Mouse (Mus musculus) thymus, postnatal 14 days (tissue): ENCODE results near the gene Akap2.

ENCODE experiments used
- DNase-seq: peaks from one replicate; pipeline ENCODE4 v3.0.0; 2021

The Akap2 gene

GRCm38 (mm10) chr4:57841911-57842310, 124.5 kb downstream of the Akap2 start:
- DNase-seq, result no peak

- no peak for DNase-seq
Observed at GRCm38 (mm10) chr4:57842472-57843305, 125.2 kb downstream of the Akap2 start.

GRCm38 (mm10) chr4:57845031-57845431, 127.6 kb downstream of the Akap2 start:
- DNase-seq, result no peak

- DNase-seq, result no peak
Observed at GRCm38 (mm10) chr4:57845541-57846210, 128.2 kb downstream of the Akap2 start.

GRCm38 (mm10) chr4:57846381-57846990, 129.0 kb downstream of the Akap2 start:
- no peak for DNase-seq

DNA sequence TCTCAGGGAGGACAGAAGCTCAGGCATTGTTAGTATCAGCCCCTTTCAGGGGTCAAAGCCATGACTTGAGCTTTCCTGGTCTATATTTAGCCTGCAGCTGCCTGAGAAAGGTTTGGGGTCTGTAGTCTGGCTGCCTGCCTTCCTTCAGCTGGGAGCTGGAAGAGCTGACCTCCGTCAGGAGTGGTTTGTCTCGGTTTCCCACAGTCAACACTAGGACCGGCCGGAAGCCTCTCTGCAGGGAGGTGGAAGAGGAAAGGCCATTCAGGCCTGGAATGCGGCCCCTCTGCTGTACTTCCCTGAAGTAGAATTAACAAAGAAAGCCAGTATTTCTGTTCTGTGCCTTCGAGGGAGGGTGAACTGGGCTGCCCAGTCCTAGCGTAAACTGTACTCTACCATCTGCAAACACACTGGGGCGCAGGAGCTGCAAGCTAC, 129.6 kb downstream of the Akap2 start:
- DNase-seq, result no peak

- DNase-seq, result no peak
Observed at GRCm38 (mm10) chr4:57847676-57848075, 130.2 kb downstream of the Akap2 start.

DNA sequence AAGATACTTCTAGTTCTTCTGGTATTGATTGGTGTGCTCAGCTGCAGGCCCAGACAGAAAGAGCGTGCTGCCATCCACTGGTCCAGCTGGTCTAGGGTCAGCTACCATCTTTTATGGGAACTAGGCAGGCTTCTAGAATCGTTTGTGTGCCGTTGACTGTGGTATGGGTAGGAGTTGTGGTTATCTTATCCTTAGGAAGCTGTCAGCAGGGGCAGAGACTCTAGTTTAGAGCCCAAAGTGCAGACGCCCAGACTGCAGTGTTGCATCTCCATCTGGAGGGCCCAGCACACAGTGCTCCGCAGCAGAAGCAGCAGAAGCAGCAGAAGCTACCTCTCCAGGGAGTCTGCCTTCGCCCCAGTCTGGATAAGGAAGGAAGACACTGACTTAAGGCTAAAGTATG, 132.0 kb downstream of the Akap2 start:
- no peak for DNase-seq

DNA sequence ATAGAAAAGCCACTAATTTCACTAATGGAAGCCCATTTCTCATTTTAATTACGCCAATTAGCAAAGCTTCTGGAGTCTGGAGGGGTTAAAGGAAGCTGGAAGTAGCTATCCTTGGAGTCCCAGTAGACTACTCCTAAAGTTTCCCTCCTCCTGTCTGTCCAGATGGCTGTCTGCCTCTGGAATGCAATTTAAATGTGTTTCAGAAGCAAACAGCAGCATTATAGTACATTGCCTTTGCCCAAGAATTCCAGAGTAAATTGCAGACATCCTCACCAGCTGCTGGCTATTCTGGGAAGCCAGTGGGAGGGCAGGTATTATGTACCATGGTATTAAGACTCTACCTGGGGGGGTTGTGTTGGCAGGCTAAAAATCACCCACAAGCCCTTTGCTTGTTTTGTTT, 134.3 kb downstream of the Akap2 start:
- DNase-seq, result no peak

DNA sequence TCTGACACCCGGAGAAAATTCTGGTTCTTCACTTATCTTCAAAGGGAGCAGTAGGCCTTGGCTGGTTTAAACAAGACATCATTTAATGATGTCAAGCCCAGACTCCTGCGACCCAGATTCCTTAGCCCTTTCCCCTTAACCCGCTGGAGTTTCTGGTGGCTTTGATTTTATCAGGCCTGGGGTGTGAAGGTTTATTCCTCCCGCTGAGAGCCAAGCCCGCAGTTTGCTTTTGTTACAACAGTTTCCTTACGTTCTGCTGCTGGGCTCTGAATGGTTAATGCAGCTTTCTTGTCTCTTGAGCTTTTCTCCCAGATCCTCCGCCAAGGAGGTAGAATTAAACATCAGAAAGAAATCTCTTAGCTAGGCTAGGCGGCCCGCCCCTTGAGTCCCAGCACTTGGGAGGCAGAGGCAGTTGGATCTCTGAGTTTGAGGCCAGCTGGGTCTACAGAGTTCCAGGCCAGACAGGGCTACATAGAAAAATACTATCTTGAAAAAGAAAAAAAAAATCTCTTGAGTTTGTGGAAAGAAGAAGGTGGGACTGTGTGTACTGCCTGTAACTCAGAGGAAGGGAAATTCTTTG, 135.1 kb downstream of the Akap2 start:
- DNase-seq, result no peak

DNA sequence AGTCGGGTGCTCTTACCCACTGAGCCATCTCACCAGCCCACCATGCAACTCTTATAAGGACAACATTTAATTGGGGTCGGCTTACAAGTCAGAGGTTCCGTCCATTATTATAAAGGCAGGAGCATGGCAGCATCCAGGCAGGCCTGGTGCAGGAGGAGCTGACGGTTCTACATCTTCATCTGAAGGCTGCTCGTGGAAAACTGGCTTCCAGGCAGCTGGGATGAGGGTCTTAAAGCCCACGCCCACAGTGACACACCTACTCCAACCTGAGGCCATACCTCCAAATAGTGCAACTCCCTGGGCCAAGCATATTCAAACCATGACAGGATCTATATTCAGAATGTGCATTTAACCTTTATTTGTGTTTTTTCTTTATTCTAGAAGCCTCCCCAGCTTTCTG, 136.7 kb downstream of the Akap2 start:
- no peak for DNase-seq

DNA sequence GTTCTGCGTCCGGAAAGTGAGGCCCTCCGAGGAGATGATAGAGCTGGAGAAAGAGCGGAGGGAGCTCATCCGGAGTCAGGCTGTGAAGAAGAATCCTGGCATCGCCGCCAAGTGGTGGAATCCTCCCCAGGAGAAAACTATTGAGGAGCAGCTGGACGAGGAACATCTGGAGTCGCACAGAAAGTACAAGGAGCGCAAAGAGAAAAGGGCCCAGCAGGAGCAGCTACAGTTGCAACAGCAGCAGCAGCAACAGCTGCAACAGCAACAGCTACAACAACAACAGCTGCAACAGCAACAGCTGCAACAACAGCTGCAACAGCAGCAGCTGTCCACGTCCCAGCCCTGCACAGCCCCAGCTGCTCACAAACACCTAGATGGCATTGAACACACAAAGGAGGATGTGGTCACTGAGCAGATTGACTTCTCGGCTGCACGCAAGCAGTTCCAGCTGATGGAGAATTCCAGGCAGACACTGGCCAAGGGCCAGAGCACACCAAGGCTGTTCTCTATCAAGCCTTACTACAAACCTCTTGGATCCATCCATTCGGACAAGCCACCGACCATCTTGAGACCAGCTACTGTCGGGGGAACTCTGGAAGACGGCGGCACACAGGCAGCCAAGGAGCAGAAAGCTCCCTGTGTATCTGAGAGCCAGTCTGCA, 138.0 kb downstream of the Akap2 start:
- DNase-seq, result no peak

GRCm38 (mm10) chr4:57856673-57857072, 139.2 kb downstream of the Akap2 start:
- no peak for DNase-seq

DNA sequence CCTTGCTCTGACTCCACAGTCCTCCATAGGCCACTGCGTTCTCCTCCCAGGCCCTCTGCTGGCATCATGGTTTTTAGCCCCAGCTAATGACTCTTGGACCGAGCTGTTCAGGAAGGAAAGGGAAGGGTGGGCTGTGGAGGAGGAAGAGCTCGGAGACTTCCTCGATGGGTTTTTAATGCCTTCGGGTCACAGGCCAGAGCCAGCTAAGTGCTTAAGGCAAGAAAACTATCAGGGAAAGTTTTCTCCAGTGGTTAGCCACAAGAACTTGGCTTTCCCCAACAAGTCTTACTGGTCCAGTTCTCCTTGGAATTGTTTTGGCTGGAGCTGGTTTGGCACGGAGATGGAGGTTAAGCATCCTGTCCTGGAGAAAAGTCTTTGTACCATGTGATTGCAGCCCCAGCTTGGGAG, 142.8 kb downstream of the Akap2 start:
- DNase-seq, result no peak

DNA sequence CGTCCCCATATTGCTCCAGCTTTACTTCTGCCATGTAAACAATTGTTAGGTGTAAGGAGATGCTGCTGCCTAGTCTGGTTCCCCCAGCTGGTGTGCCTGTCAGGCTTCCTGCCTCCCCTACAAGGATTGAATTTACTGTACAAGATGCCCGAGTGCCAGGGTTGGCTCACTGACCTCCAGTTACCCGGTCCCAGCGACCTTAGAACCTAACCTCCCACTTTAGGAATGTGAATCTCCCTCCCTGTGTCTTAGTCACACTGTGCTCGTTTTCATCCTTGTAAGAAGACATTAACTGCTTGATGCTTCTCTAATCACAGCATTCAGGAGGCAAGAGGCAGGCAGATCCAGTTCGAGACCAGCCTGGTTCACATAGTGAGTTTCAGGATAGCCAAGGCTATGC, 143.7 kb downstream of the Akap2 start:
- no peak for DNase-seq

- no peak for DNase-seq
Observed at GRCm38 (mm10) chr4:57861856-57862255, 144.4 kb downstream of the Akap2 start.

DNA sequence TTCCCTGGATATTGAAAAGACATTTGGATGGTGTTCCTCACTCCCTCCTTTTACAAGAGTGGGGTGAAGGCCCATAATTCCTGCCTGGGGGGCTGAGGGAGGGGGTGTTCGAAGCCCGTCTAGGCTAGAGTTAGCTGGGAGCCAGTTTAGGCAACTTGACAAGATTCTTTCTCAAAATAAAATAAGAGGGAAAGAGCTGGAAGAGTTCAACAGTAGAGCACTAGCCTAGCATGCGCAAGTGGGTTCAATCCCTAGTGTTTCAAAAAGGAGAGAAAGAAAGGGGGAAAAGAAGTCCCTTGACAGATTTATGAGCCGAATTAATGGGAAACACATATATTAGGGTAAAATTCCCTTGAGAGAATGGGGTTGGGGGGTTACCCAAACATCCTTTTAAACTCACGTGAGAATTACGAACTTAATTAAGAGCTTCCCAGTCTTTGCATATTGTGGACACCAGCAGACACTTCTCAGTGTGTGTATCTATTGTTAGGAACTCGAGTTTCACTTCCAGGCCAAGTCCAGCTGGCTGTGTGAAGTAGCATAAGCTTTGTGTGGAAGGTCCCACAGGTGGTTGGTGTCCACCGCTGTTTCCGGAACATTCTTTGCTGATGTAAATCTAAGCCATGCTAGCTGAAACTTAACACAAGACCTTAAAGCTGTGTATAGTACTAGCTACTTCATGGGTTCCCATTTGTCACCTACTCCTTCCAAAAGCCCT, 145.0 kb downstream of the Akap2 start:
- DNase-seq, result no peak

DNA sequence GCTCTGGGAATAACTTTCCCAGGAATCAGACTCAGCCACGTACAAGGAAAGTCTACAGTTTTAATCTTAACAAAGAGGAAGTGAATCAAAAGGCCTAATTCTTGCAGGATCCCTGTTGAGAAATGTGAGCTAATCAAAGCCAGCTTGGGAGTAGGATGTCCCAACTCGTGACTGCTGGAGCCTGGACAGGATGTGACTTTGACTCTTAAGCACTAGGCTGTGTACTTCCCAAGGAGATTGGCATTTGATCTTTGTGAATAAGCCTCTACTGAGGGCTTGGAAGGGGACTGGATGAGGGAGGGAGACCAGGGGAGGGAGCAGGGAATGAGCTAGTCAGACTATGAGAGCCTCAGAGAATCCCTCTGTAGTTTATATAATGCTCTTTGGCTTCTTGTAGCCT, 148.6 kb downstream of the Akap2 start:
- no peak for DNase-seq

- no peak for DNase-seq
Observed at GRCm38 (mm10) chr4:57866990-57867389, 149.5 kb downstream of the Akap2 start.

DNA sequence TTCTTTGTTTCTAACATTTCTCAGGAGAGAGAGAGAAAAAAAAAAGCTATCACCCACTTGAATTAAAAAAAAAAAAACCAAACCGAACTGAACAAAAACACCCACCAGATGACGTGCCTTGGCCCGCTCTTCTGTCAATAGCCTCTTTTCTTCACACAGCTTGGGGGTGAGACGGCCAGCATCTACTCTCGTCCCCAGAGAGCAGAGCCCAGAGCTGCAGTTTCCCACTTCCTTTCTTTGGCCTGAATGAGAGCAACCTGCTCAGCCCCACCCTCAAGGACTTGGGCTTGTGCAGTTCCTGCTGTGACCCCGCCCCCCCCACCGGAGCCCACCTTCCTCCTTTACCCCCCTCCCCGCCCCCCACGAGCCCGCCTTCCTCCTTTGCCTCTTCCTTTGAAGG, 150.0 kb downstream of the Akap2 start:
- DNase-seq, result peak; percentile 63

DNA sequence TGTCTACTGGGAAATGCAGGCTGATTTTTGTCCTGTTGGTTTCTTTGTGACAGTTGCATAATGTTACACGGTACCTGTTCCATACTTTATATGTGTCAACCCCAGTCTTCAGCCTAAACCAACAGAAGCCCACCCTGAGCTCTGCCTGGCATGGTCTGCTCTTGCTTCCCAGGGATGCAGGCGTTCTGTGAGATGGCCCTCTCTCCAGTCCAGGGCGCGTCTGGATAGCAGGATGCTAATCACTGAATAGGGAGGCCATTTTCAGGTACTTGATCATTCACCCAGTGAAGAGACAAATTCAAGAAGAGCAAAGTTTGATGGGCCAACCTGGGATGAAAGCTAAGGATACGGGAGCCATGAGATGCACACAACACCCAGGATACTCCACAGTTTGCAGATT, 161.7 kb downstream of the Akap2 start:
- no peak for DNase-seq

DNA sequence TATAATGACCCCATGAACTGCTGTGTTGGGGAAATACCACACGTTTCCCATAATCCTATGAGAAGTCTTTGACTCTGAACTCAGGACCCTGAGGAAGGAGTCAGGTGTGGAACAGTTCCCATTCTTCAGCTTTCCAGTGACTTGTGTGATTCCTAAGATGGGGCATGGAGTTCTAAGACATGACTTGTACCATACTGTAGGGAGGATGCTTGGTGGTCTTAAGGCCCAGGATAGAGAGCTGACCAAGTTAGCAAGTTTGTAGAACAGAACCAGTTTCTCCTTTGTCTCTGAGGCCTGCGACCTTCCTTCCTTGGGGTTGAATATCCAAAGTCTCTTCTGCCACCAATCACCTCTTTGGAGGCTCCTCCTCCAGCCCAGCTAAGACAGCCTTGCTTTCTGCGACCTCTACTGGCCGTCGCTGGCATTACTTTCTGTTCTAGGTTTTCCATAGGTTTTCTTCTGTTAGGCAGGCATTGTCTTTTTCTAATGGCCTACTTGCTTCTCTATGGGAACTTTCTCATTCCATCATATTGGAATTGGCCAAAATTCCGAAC, 162.4 kb downstream of the Akap2 start:
- DNase-seq, result peak; percentile 86
